In genomic region chr12:70227121-70227932, GRCm38 (mm10) we compare ENCODE assay signal across 8 mouse cellular contexts. TPM values are rescaled to one million over a fixed set of nuclear protein-coding genes. Genes with fewer than 3 reads are reported as not detected.
DNase-seq lines count a peak whose midpoint lies in the region; ATAC-seq lines count a peak whose summit lies in the region.

No protein-coding gene starts in this region.

- no peaks in the 10 kb centered on the region for H3K9me3 ChIP-seq in hindbrain, embryonic 16.5 days (ENCODE audit: control insufficient read depth, low read length)
- no peaks in the 10 kb centered on the region for H3K9me3 ChIP-seq in liver, embryonic 13.5 days (replicated peaks)

- DNase-seq in MN1 (ENCODE audit: low spot score): peak; percentile 89
- DNase-seq in c-Kit-positive CD71-negative TER-119-negative erythroid progenitor cells, embryonic 14.5 days (ENCODE audit: low read depth): peak; percentile 84
- peak; percentile 76 to 78 for DNase-seq in gastrocnemius, adult 8-10 months (ENCODE audit: low spot score in 2 of 2)
- DNase-seq in liver, embryonic 13.5 days: peak; percentile 86
- peak; percentile 48 for DNase-seq in naive thymus-derived CD4-positive, alpha-beta T cell, adult 2 months (ENCODE audit: low read depth)
- peak; percentile 82 for DNase-seq in testis, postnatal 10 days (ENCODE audit: low spot score)

- peaks cover 6% of the 10 kb centered on the region; the same call in 1 of the 2 replicates for H3K27me3 ChIP-seq in hindbrain, embryonic 16.5 days (replicated peaks; ENCODE audit: control insufficient read depth, insufficient read depth, low read length)
- H3K27me3 ChIP-seq in liver, embryonic 13.5 days: no peaks in the 10 kb centered on the region

- H3K27ac ChIP-seq in hindbrain, embryonic 16.5 days (ENCODE audit: low read depth, low read length): no peak overlapping the region
- H3K27ac ChIP-seq in liver, embryonic 13.5 days: peak overlapping the region; percentile 67

- 1% methylated on average over 44 of the region's 52 CpGs for WGBS in hindbrain, embryonic 16.5 days
- 1% methylated on average over 45 of the region's 52 CpGs for WGBS in liver, embryonic 13.5 days (ENCODE audit: insufficient replicate concordance)

- H3K4me3 ChIP-seq in hindbrain, embryonic 16.5 days (ENCODE audit: low read length): peak overlapping the region; percentile 50
- peak overlapping the region; percentile 62 for H3K4me3 ChIP-seq in liver, embryonic 13.5 days (replicated peaks)

- H3K4me1 ChIP-seq in hindbrain, embryonic 16.5 days (ENCODE audit: control insufficient read depth, insufficient read depth, low read depth, low read length): peaks cover 12% of the 10 kb centered on the region
- H3K4me1 ChIP-seq in liver, embryonic 13.5 days (replicated peaks): peaks cover 58% of the 10 kb centered on the region

- ATAC-seq in hindbrain, embryonic 16.5 days: peak; percentile 82
- peak; percentile 96 for ATAC-seq in liver, embryonic 13.5 days (ENCODE audit: low read depth)
- no peak for ATAC-seq in inflammation-experienced regulatory T-cells, adult 6 months

- no peaks in the 10 kb centered on the region for H3K36me3 ChIP-seq in hindbrain, embryonic 16.5 days (ENCODE audit: control insufficient read depth, insufficient read depth, low read length)
- H3K36me3 ChIP-seq in liver, embryonic 13.5 days: no peaks in the 10 kb centered on the region

- H3K9ac ChIP-seq in hindbrain, embryonic 16.5 days (ENCODE audit: low read depth, low read length): peak overlapping the region; percentile 73
- peak overlapping the region; percentile 75 for H3K9ac ChIP-seq in liver, embryonic 13.5 days

- H3K4me2 ChIP-seq in hindbrain, embryonic 16.5 days (ENCODE audit: low read length): peak overlapping the region; percentile 69
- H3K4me2 ChIP-seq in liver, embryonic 13.5 days: peak overlapping the region; percentile 86

RNA-seq across cellular contexts. Expression of gene Pygl, which starts 4.0 kb away (rescaled TPM):
- 1 to 10 TPM in 3 of 4 experiments, under 1 TPM in 1; 0.92 to 1.8 (median 1.4) TPM for total RNA-seq in gastrocnemius, adult 8-10 months (2022)
- polyA plus RNA-seq in hindbrain, embryonic 16.5 days (2015; fragmentation: Nextera tagmentation; extraction: Ambion mirVana): 9.6 and 9.9 TPM in 2 replicates
- 32.8 and 42.5 TPM in 2 replicates for polyA plus RNA-seq in liver, embryonic 13.5 days (2015; fragmentation: Nextera tagmentation; extraction: Ambion mirVana)
- polyA plus RNA-seq in inflammation-experienced regulatory T-cells, adult 6 months (2017; shearing (Covaris generic)): 1 to 10 TPM in 1 of 3 experiments, under 1 TPM in 2; 0.16 to 1.1 (median 0.77) TPM
